Mouse (Mus musculus): Measurements from ENCODE around the gene Vmn1r217.
"Not testable (repeated sequence)": the region's sequence is repeated elsewhere in the genome, so short reads cannot be mapped to it uniquely, and the experiment has no call there.

The Vmn1r217 gene

DNA sequence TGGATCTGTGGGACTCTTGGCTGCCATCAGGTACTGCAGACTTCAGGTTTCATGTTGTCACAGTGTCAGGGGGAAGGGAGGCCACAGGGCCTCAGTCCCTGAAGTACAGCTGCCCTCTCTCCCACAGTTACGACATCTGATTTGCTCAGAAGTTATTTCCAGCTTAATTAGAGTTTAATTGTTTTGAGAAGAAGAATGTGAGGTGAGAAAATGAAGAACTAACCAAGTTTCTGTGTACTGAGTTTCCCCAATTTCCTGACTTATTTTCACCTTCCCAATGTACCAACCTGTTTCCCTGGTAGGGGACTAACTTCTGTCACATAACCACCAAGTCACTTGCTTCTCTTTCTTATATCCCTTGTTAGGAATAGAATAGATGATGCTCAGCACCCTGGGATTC is at the start of gene Vmn1r217:
TSS of gene Vmn1r217 (minus strand) at position 101 of the 400 bp plus-strand sequence.
- not testable (repeated sequence) for DNase-seq (ENCODE audit: low read depth)

DNA sequence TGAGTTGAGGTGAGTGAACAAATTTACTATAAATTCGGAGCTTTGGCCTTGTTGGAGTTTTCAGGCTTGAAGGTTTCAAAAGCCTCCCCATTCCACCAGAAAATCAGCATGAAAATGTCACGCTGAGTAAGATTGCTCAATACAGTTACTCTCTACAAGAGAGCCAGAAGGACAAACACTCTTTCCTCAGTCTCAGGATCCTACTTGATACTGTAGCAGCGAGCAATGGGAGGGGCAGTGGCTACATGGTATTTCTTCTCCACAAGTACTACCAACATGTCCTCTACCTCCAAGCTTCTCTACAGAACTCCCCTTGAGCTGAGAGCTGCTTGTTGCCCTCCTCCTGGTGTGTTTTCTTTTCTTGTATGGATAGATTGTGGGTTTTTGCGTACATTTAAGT is 48.4 kb upstream of the Vmn1r217 start:
- DNase-seq (ENCODE audit: low read depth), result not testable (repeated sequence)

DNA sequence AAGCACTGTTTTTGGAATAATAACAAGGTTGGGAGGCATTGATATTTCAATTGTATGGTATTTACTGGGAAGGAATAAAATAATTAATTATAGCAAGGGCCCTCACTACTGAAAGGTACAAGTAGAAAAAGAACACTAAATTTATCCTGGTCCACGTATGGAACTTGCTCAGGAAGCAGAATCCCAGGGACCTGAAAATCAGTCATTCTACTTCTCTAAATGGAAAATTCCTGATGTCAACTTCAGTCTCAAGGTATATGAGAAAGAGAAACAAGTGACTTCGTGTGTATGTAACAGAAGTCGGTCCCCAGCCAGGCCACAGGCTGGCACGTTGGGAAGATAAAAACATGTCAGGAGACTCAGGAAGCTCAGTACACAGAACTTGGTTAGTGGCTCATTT is 41.0 kb upstream of the Vmn1r217 start, which contains the start of gene Vmn1r219:
TSS of gene Vmn1r219 (plus strand) at position 301 of the 400 bp plus-strand sequence.
- no peak for DNase-seq (ENCODE audit: low read depth)

DNA sequence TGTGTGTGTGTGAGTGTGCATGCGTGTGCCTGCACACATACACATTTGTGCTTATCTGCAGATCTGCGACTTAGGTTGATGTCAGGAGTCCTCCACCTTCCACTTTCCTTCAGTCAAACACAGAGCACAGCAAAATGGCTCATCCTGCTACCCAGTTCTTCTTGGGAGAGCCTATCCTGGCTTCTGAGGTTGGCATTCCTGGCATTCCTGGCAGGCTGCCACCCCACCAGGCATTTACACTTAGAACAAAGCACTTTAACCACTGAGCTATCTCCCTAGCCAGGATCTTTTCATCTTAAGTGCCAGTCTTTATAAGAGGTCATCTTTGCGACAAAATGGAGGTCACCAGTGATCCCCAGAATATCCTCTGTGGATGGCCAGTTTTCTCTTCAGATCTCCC is 39.8 kb upstream of the Vmn1r217 start:
- DNase-seq (ENCODE audit: low read depth), result no peak

DNA sequence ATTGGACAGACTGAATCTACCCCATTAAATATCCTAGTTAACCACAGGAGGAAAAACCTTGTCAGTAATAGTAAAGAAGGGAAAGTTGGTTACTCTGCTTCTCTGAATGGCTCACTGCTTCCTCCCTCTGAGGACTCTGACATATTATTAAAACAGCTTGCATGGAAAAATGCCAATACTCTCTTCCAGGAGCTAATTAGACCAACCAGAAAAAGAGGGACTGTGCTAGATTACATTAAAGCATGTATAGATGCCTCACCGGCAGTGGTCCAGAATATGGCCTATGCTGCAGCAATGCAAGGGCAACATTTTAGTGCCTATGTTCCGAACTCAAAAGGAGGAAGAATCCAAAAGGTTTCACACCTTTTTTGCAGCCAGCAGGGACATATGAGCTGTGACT is 20.9 kb upstream of the Vmn1r217 start:
- DNase-seq (ENCODE audit: low read depth), result no peak

DNA sequence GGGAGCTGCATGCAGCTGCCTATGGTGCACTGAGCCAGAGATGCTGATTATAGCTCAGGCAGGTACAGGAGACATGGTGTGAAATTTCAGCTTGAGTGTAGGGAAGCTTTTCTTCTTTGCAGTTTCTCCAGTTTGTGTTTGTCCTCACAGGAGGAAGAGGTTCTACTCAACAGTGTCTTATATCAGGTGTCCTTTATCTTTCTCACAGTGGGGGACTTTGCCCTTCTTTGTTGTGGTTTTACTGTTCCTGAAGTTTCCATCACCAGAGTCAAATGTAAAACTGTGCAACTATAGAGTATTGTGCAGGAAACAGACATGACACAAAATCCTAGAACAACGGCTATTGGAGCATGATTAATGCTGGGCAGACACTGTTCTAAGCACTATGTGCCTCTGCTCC is 15.5 kb upstream of the Vmn1r217 start:
- DNase-seq (ENCODE audit: low read depth), result no peak

DNA sequence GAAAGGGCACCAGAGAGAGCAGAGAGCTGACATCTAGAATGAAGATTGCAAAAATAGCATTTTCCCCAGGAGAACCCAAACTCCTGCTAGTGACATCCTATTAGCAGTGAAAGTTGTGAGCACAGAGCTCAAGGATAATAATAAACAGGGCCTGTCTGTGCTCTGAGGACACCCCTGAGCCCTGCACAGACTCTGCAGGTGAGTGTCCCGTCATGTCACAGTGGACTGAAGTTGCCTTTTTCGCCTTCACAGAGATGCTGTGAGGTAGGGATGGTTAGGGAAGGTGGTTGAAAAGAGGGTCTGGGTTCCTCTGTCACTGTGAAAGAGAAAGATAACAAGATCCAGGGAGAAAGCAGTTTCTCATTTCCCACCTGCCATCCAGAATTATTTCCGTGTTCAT is 15.1 kb upstream of the Vmn1r217 start, which contains the start of gene Vmn1r218:
TSS of gene Vmn1r218 (plus strand) at position 57 of the 400 bp plus-strand sequence.
- no peak for DNase-seq (ENCODE audit: low read depth)

DNA sequence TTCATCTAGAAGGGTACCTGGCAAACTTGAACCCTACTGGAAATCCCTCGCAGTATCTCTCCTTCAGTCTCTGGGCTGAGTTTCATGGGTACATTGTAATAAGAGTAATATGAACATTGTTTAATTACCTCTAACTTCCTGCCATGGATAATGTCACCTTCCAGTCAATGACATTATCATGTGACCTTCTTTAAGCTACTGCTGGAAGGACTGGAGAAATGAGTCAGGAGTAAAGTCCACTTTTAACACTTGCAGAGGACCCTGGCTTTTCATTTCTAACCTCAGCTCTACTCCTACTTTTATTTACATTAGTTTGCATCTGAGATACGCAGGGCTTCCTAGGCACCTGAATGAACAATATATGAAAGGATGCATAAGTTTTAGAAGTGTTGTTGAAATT is 2.6 kb upstream of the Vmn1r217 start:
- no peak for DNase-seq (ENCODE audit: low read depth)

DNA sequence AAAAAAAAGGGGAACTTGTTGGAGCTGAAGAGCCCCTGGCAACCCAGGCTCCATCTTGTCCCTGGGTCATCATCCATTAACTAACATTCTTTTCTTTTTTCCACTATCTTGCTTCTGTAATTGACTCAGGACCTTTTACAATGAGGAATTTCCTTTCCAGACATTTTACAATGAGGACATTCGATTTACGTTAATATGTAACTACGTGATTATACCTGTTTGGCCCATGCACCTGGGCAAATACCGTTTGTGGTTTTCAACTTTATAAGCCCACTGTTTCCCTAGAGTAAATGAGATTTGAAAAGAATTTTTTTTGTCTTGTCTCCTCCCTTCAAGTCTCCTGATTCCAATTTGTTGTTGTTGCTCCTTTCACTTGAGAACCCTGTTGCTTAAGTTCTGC is 23.6 kb downstream of the Vmn1r217 start:
- no peak for DNase-seq (ENCODE audit: low read depth)

DNA sequence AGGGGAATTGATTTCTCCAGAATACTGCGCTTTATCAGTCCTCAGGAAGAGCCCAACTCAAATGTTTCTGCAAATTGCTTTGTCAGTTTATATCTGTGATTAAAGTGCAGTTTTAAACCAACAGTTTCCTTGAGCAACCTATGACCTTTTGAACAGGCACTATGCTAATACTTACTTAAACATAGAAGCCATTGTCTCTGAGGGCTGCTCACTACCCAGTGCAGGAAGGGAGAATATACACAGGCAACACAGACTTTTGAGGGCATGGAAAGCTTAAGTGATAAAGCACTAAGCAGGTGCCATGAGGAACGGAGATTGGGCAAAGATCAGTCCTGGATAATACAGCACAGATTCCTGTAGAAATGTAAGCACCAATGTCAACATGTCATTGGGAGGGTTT is 48.7 kb downstream of the Vmn1r217 start:
- DNase-seq (ENCODE audit: low read depth), result no peak

DNA sequence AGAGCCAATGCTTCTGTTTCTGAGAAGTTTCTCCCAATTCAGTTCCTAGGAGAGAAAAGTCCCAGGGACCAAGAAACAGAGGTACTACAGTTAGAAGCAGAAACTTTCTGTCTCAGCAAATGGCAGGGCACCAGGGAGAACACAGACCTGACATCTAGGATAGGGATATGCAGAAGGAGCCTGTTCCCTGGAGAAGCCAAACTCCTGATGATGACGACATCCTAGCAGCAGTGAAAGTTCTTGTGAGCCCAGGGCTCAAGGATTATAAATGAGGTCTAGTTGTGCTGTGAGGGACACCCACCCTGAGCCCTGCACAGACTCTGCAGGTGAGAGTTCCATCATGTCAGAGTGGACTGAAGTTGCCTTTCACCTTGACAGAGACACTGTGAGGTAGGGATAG is 50.3 kb downstream of the Vmn1r217 start, which contains the start of gene Vmn1r215:
TSS of gene Vmn1r215 (plus strand) at position 301 of the 400 bp plus-strand sequence.
- no peak for DNase-seq (ENCODE audit: low read depth)

DNA sequence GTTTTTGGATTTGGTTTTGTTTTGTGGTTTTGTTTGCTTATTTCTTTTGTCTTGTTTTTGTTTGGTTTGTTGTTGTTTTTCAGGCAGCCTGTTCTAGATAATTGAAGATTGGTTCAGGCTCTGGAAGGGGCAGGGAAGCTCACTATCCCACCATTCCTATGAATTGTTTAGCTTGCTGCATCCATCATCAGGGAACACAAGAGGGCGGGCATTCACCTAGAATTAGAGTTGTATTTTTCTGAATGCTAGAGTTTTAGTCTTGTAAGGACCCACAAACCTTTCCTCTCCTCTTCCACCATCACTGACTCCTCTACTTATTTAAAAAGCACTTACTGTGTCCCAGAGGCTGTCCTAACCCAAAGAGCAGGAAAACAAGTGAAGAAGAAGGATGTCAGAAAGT is 60.2 kb downstream of the Vmn1r217 start:
- DNase-seq (ENCODE audit: low read depth), result no peak
